Mouse (Mus musculus): Measurements from ENCODE around the gene Kcnk7.

- TF ChIP-seq GATA1 (IDR thresholded peaks at IDR 0.05; ENCODE audit: borderline replicate concordance, low read length), result no peak
- no peak for TF ChIP-seq FLI1 (IDR thresholded peaks at IDR 0.05; ENCODE audit: low read length)
Observed at GRCm38 (mm10) chr19:5660942-5661751, 43.0 kb upstream of the Kcnk7 start.
